Mouse (Mus musculus): Measurements from ENCODE around the gene Nmnat2.

- TF ChIP-seq GATA1 (IDR thresholded peaks at IDR 0.05; ENCODE audit: borderline replicate concordance, low read length) (no peak), FLI1 (IDR thresholded peaks at IDR 0.05; ENCODE audit: low read length) (no peak)
Observed at GRCm38 (mm10) chr1:153075955-153076354, 121.2 kb downstream of the Nmnat2 start.

All from megakaryocyte, embryonic 14.5 days (primary cell).